Mouse (Mus musculus): Measurements from ENCODE around the gene C77080.

The C77080 gene

GRCm38 (mm10) chr4:129268698-129269097, 7.5 kb upstream of the C77080 start:
- CTCF ChIA-PET = interaction anchor here (0.6 to 0.7 kb wide), 2 partner anchors 15 to 50 kb away, joined by 6 to 22 read pairs; no protein-coding TSS in a partner anchor

GRCm38 (mm10) chr4:129266821-129267220, 5.6 kb upstream of the C77080 start:
- CTCF ChIA-PET = no interaction called here

DNA sequence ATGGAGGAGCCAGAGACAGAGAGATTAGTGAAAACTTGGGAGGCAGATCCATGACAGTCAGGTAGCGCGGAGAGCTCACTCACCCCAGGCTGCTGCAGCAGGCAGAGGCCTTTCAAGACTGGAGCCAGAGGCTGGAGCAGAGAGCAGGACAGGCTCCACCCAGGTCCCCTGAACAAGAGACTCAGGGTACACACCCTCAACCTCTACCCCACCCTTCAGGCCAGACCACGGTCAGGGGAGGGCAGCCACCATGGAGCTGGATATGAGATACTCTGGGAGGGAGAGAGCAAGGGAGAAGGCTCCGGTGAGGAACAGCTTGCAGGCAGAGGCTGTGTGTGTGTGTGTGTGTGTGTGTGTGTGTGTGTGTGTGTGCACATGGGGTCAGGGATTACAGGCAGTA, 5.0 kb upstream of the C77080 start:
- CTCF ChIA-PET = interaction anchor here (0.5 kb wide), 1 partner anchor 10 kb away, joined by 4 read pairs; no protein-coding TSS in a partner anchor

DNA sequence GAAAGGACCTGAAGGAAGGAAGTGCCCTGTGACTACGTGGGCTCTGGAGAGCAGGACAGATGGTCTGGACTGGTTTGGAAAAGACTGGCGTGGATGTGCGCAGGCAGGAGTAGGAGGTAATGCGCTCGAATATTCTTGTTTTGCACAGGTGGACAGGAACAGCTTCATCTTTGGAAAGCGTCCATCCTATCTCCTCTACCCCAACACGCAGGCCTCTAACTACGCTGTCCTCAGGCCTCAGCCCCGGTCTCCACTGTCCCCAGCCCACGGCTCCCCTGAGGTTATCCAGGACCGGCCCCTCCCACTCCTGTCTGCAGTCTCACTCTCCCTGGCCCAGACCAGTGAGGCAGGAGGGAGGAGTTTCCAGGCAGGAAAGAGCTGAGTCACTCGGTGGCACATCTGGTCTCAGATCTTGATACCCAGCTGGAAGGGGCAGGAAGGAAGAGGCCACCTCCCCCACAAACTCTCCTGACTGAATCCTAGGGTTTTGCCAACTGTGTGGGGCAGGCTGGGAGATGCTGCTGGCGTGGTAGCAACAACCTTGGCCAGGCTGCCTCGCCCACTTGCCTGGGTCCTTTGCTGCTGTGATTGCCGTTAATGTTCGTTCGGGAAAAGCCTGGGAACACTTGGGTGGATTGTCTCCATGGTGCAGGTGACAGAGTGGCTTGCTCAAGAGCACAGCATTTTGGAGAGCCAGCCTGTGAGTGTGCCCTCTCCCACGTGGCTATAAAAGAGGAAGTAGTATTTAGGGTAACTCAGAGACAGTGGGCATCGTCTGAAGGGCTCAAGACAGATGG, 2.2 kb upstream of the C77080 start:
- CTCF ChIA-PET = no interaction called here

- CTCF ChIA-PET = interaction anchor here (0.5 kb wide), 1 partner anchor 456 kb away, joined by 3 read pairs; no protein-coding TSS in a partner anchor
Observed at GRCm38 (mm10) chr4:129260678-129261077, 526 bp downstream of the C77080 start.

- CTCF ChIA-PET = no interaction called here
Observed at GRCm38 (mm10) chr4:129259101-129259500, 2.1 kb downstream of the C77080 start.

DNA sequence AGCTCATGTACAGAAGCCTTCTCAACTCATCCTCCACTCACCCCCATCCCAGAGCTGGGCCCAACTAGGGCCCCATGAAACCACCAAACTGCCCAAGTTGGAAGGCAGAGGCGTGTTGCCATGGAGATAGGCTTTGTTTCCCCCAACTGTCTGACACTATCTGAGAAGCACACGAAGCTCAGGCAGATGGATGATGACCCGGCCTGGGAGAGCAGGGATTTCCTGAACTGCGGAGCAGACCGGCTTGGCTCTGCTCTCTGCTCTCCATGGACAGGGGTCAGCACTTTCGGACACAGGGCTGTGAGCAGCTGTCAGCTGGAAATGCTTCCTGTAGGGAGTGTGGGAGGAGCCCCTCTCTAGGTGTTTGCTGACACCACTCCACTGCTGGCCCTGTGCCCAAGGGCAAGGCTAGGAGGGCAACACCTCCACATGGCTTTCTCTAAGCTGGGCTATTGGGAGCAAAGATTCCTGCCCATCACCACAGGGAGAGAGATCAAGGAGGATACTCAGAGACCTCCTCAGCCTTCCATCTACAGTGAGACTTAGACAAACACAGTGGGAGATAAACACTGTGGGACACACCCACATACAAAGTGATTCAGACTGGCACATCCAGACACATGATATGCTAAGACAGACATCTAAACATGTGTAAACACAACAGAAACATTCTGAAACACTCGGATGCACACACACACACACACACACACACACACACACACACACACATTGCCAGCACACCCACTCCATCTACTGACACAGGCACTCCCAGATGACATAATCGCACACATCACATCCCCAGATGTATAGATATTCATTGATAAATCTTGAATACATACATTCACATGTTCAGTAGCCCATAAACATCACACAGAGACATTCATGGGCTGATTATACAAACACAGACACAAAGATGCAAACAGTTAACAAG, 4.5 kb downstream of the C77080 start:
- CTCF ChIA-PET = no interaction called here

GRCm38 (mm10) chr4:129254571-129254970, 6.6 kb downstream of the C77080 start:
- CTCF ChIA-PET = interaction anchor here (0.6 kb wide), 1 partner anchor 21 kb away, joined by 11 read pairs; no protein-coding TSS in a partner anchor

DNA sequence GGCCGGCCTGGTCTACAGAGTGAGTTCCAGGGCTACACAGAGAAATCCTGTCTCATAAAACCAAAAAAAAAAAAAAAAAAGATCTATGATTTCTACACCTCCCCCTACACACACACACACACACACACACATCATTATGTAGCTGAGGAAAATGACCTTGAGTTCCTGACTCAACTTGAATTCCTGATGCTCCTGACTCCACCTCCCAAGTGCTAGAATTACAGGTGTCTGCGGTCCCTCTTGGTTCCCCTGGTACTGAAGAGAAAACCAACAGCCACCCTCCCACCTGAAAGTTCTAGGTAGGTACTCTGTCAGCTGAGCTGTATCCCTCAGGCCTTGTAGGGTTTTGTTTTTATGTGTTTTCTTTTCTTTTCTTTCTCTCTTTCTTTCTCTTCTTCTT, 8.7 kb downstream of the C77080 start:
- CTCF ChIA-PET = interaction anchor here (0.6 kb wide), 1 partner anchor 41 kb away, joined by 6 read pairs; no protein-coding TSS in a partner anchor

GRCm38 (mm10) chr4:129251482-129252125, 9.6 kb downstream of the C77080 start:
- CTCF ChIA-PET = no interaction called here

GRCm38 (mm10) chr4:129250759-129251481, 10.3 kb downstream of the C77080 start:
- CTCF ChIA-PET = no interaction called here

GRCm38 (mm10) chr4:129249288-129249687, 11.9 kb downstream of the C77080 start:
- CTCF ChIA-PET = no interaction called here

DNA sequence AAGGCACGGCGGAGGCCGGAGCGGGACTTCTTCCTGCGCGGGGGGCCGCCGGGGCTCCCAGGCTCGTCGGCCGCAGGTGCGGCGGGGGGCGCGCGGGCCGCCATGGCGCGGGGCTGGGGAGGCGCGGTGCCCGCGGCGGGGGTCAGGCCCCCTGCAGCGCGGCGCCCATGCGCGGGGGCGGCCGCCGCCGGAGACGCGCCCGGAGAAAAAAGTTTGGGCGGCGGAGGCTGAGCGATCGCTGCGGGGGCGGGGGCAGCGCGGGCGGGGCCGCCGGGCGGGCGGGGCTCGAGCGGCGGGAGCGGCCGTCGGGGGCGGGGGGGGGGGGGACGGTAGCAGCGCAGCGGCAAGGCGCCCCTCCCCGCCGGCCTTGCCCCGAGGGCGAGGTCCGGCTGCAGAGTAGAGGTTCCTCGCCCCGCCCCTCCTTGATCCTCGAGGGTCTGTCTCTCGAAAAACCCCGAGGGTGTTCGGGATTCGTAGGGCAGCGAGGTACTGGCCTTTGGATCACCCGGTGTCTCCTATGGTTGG, 12.9 kb downstream of the C77080 start:
- CTCF ChIA-PET = no interaction called here

DNA sequence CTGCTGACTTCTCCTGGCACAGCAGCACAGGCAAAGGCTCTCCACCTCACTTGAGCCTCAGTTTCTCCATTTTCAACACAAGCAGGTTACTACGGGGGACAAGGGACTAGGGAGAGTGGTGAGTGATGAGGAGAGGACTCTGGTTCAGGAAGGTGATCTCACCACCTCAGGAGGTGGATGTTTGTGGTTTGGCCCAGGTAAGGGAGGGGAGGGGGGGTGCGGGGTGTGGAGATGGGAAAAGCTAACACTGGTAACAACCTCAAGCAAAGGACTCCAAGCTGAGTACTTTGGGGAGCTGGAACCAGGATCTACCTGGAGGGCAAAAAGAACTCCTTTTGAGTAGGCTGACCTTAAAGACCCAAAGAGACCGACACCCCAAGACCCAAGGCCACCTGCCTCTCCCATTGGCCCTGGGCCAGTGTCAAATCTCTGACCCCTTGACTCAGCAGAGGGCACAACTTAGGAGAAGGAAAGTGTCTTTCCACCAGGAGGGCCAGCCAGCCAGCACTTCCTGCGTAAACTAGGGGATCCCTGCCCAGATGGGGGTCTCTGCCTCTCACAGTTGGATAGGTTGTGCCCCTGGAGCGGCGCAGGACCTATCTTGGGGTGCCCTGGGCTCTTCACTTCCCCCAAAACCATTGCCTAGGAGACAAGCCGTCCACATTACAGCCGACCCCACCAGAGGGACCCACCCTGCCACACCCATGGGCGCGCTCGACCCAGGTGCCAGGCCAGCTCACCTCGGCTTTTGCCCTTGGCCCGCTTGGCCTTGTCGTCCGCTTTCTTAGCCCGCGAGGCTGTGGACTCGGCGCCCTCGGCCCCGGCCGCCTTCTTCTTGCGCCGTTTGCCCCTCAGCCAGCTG, 13.6 kb downstream of the C77080 start:
- CTCF ChIA-PET = no interaction called here

DNA sequence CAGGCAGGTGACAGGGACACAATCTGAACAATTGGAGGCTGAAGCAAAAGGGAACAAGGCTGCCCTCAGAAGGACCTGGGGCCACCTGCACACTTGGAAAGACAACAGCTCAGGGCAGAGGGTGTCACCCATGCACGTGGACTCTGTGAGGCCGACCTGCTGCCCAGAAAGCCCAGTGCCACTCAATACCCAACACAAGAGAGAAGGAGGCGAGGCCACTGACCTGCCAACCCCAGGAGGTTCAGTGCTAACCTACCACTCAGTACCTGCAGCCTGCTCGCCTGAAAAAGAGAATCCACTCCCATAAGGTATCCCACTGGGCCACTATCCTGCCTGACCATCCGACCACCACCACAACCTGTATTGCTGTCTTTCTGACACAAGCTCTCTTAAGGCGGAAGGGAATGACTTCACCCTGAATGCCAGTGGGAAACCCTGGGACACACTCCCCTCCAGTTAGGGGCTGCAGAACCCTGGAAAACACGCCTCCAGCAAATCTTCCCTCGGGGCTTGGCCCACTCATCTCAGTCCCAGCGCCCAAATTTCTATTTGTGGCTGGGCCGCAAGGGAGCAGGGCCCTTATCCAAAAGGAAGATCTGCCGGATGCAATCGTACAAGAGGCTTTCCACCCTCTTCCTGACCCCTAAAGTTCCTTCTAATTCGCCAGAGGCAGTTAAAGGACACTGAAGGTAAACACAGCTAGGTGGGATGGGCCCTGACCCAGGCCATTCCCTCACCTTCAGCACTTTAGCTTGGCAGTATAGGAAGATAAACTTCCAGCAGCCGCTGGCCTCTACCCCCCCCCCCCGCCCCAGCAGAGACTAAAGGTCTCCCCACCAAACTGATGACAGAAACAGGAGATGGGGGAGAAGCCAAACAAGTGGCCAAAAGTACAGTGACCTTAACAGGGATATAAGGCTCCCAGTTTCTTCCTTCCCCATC, 14.6 kb downstream of the C77080 start:
- CTCF ChIA-PET = no interaction called here

GRCm38 (mm10) chr4:129244802-129245201, 16.4 kb downstream of the C77080 start:
- CTCF ChIA-PET = no interaction called here

DNA sequence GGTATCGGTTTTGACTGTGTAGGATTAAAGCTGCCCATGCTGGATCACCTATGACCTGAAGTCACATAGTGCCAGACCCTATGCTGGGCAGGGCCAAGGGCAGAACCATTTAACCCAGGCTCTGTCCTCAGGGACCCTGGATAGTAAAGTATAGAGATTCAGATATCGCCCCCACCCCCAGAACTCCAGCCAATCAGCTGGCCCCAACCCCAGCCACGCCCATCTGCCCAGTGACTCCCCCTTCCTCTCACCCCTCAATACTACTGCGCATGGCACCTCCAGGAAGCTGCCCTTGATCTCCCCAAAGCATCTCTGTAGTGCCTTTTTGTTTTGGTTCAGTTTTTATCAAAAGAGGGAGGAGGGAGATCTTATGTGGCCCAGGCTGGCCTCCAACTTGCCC, 18.4 kb downstream of the C77080 start:
- CTCF ChIA-PET = no interaction called here

GRCm38 (mm10) chr4:129242327-129242726, 18.9 kb downstream of the C77080 start:
- CTCF ChIA-PET = no interaction called here

- CTCF ChIA-PET = no interaction called here
Observed at GRCm38 (mm10) chr4:129241898-129242297, 19.3 kb downstream of the C77080 start.
